Mouse (Mus musculus): ENCODE measurements around the gene Trim14.
"Not testable (repeated sequence)": the region's sequence is repeated elsewhere in the genome, so short reads cannot be mapped to it uniquely, and the experiment has no call there.

DNA sequence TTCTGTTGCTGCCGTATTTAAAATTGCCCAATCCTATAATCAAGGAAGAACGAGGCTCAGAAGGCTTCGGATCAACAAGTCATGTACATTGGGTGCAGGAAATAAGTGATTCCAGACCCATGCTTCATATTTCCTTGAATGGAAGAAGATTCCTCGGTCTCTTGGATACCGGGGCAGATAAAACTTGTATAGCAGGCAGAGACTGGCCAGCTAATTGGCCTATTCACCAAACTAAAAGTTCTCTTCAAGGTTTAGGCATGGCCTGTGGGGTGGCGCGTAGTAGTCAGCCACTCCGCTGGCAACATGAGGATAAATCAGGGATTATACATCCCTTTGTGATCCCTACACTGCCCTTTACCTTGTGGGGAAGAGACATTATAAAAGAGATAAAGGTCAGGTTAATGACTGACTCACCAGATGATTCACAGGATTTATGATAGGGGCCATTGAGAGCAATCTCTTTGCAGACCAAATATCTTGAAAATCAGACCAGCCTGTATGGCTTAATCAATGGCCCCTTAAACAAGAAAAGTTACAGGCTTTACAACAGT is 42.9 kb upstream of the Trim14 start:
- not testable (repeated sequence) for TF ChIP-seq CTCF (IDR thresholded peaks at IDR 0.05; ENCODE audit: extremely low read depth, insufficient read length, insufficient replicate concordance, low read depth, low read length); POLR2A (IDR thresholded peaks at IDR 0.05; ENCODE audit: low read depth, low read length)
